Mouse (Mus musculus): Measurements from ENCODE around the gene Kmt2e. TPM values are rescaled to one million over a fixed set of nuclear protein-coding genes. Genes with fewer than 3 reads are reported as not detected.
"Not testable (repeated sequence)": the region's sequence is repeated elsewhere in the genome, so short reads cannot be mapped to it uniquely, and the experiment has no call there.

The Kmt2e gene
- polyA plus RNA-seq, 2 experiments: 8.0 to 24.7 TPM

DNA sequence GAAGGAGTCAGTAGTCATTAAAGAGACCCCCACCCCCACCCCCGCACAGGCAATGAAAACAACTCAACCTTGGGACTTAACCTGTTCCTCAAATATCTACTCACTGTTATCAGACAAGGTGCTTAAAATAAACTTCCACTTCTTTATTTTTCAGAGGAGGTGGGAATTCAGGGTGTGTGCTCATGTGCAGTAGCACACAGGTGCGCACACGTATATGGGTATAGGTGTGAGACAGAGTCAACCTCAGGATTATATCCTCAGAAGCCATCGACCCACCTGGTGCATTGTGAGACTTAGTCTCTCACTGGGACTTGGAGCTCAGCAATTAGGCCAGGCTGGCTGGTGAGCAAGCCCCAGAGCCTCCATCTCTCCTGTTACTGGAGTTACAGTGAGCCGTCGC is 96.9 kb downstream of the Kmt2e start:
- 86% methylated on average over 6 of the region's 6 CpGs for WGBS (ENCODE audit: insufficient replicate concordance)
- Histone ChIP-seq H3K4me2 (ENCODE audit: low read depth) (no peak overlapping the region), H3K27ac (no peak overlapping the region), H3K9me3 (ENCODE audit: control insufficient read depth, low read length) (no peaks in the 10 kb centered on the region), H3K4me3 (ENCODE audit: insufficient read depth in 1 of 2, low read depth in 2 of 2, low read length in 2 of 2) (no peak overlapping the region), H3K36me3 (replicated peaks; ENCODE audit: control insufficient read depth, insufficient read depth, low read depth) (no peaks in the 10 kb centered on the region), H3K9ac (replicated peaks) (no peak overlapping the region), H3K27me3 (ENCODE audit: control insufficient read depth, insufficient read depth, low read length) (no peaks in the 10 kb centered on the region), H3K4me1 (replicated peaks; ENCODE audit: control insufficient read depth in 2 of 2, insufficient read depth in 2 of 2, low read length in 1 of 2) (no peaks in the 10 kb centered on the region)
- DNase-seq (ENCODE audit: low read depth in 3 of 3, low spot score in 3 of 3) (no peak), ATAC-seq (ENCODE audit: insufficient read depth) (no peak)
- TF ChIP-seq EP300 (IDR thresholded peaks at IDR 0.05; ENCODE audit: low read depth) (no peak), CTCF (IDR thresholded peaks at IDR 0.05; ENCODE audit: low read depth) (no peak)

DNA sequence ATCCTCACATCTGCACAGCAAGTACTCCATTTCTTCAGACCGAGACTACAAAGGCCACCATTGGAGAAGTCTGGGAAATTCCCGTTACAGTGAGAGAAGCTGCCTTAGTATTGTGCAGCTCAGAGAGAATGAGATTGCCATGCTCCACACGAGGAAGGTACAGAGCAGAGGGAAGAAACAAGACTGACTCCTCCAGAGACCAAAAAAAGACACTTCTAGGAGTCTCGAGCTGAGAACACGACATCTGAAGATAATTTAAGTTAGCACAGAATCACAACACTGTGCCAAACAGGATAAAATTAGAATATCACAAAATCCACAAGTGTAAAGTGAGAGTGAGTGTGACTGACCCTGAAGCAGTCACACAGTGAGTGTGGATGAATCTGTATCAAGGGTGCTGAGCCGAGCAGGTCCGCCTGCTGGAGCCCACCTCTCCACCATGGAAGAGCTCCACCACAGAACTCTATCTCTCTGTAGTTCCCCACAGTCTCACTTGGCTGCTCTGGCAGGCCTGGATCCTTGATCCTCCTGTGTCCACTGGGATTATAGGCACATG is 97.4 kb downstream of the Kmt2e start:
- H3K27me3 ChIP-seq (ENCODE audit: control insufficient read depth, insufficient read depth, low read length): no peaks in the 10 kb centered on the region

DNA sequence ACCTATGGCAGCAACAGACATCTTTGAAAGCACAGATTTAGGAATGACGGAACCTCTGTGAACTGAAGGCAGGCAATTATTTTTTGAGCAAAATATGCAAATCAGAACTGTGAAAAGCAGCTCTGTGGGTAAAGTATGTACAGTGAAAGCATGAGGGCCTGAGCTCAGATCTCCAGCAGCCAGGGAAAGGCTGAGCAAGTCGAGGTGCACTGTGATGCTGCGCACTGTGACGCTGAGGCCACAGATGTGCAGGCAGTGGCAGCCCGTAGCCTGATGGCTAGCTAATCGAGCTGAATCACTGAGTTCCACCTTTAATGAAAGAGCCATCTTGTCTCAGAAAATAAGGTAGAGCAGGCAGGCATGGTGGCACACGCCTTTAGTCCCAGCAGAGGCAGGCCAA is 101.5 kb downstream of the Kmt2e start:
- H3K9me3 ChIP-seq (ENCODE audit: control insufficient read depth, low read length): no peaks in the 10 kb centered on the region
- no peak overlapping the region for H3K9ac ChIP-seq (replicated peaks)
- DNase-seq (ENCODE audit: low read depth in 3 of 3, low spot score in 3 of 3) (no peak), ATAC-seq (ENCODE audit: insufficient read depth) (no peak)
- no peak overlapping the region for H3K4me2 ChIP-seq (ENCODE audit: low read depth)
- H3K4me1 ChIP-seq (replicated peaks; ENCODE audit: control insufficient read depth in 2 of 2, insufficient read depth in 2 of 2, low read length in 1 of 2): no peaks in the 10 kb centered on the region
- H3K4me3 ChIP-seq (ENCODE audit: insufficient read depth in 1 of 2, low read depth in 2 of 2, low read length in 2 of 2): no peak overlapping the region
- H3K27ac ChIP-seq: no peak overlapping the region
- no peaks in the 10 kb centered on the region for H3K36me3 ChIP-seq (replicated peaks; ENCODE audit: control insufficient read depth, insufficient read depth, low read depth)
- WGBS (ENCODE audit: insufficient replicate concordance): 74% methylated on average over 7 of the region's 7 CpGs
- TF ChIP-seq EP300 (IDR thresholded peaks at IDR 0.05; ENCODE audit: low read depth) (no peak), CTCF (IDR thresholded peaks at IDR 0.05; ENCODE audit: low read depth) (no peak)
- H3K27me3 ChIP-seq (ENCODE audit: control insufficient read depth, insufficient read depth, low read length): no peaks in the 10 kb centered on the region

More for the DNA sequence above, 97.4 kb downstream of the Kmt2e start:
- H3K4me3 ChIP-seq (ENCODE audit: insufficient read depth in 1 of 2, low read depth in 2 of 2, low read length in 2 of 2): no peak overlapping the region
- no peaks in the 10 kb centered on the region for H3K9me3 ChIP-seq (ENCODE audit: control insufficient read depth, low read length)
- no peaks in the 10 kb centered on the region for H3K36me3 ChIP-seq (replicated peaks; ENCODE audit: control insufficient read depth, insufficient read depth, low read depth)
- WGBS (ENCODE audit: insufficient replicate concordance): 74% methylated on average over 7 of the region's 7 CpGs
- no peak for ATAC-seq (ENCODE audit: insufficient read depth)
- TF ChIP-seq CTCF (IDR thresholded peaks at IDR 0.05; ENCODE audit: low read depth): no peak
- TF ChIP-seq EP300 (IDR thresholded peaks at IDR 0.05; ENCODE audit: low read depth): no peak
- DNase-seq (ENCODE audit: low read depth in 3 of 3, low spot score in 3 of 3): no peak
- no peaks in the 10 kb centered on the region for H3K4me1 ChIP-seq (replicated peaks; ENCODE audit: control insufficient read depth in 2 of 2, insufficient read depth in 2 of 2, low read length in 1 of 2)
- H3K4me2 ChIP-seq (ENCODE audit: low read depth): no peak overlapping the region
- no peak overlapping the region for H3K9ac ChIP-seq (replicated peaks)
- H3K27ac ChIP-seq: no peak overlapping the region

DNA sequence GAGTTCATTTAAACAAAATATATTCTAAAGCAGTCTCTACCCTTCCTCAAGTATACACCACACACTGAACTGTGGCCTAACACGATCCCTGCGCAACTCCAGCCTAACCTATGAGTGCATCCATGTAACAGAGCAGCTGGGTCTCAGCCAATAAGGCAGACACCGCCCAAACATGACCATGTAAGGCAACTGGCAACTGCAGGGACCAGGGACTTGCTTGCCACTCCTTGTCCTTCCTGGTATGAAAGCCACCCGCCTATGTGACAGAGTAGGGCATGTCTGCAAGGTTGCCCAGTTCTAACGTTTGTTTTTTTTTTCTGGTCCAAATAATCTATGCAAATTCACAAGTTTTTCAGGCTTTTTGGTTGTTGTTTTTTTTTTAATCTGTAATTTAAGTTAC is 117.4 kb downstream of the Kmt2e start:
- WGBS (ENCODE audit: insufficient replicate concordance): 61% methylated on average over 5 of the region's 5 CpGs

DNA sequence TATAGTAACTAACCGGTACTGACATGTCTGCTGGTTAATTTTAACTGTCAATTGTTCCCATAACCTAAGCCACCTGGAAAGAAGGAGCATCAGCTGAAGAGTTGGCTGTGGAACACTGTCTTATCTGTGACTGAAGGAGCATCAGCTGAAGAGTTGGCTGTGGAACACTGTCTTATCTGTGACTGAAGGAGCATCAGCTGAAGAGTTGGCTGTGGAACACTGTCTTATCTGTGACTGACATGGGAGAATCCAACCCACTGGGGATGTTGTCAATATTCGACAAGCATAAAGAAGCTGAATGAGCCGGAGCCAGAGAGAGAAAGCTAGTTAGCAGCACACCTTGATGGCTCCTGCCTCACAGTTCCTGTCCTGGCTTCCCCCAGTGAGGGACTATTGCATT is 119.1 kb downstream of the Kmt2e start:
- H3K27me3 ChIP-seq (ENCODE audit: control insufficient read depth, insufficient read depth, low read length); H3K9me3 ChIP-seq (ENCODE audit: control insufficient read depth, low read length); H3K36me3 ChIP-seq (replicated peaks; ENCODE audit: control insufficient read depth, insufficient read depth, low read depth); H3K9ac ChIP-seq (replicated peaks); H3K4me3 ChIP-seq (ENCODE audit: insufficient read depth in 1 of 2, low read depth in 2 of 2, low read length in 2 of 2): not testable (repeated sequence)
- peak; percentile 83 for ATAC-seq (ENCODE audit: insufficient read depth)
- peak overlapping the region; percentile 36 for H3K4me2 ChIP-seq (ENCODE audit: low read depth)
- H3K27ac ChIP-seq: peak overlapping the region; percentile 35; the same call in 1 of the 2 replicates
- peaks cover 3 to 12% of the 10 kb centered on the region in 2 experiments; a peak in 3 of 4 replicates for H3K4me1 ChIP-seq (replicated peaks; ENCODE audit: control insufficient read depth in 2 of 2, insufficient read depth in 2 of 2, low read length in 1 of 2)
- TF ChIP-seq EP300 (IDR thresholded peaks at IDR 0.05; ENCODE audit: low read depth): peak; percentile 56
- 34% methylated on average over 3 of the region's 3 CpGs for WGBS (ENCODE audit: insufficient replicate concordance)
- peak in 1 of 3 experiments; percentile 31 for DNase-seq (ENCODE audit: low read depth in 3 of 3, low spot score in 3 of 3)

More for the DNA sequence above, 117.4 kb downstream of the Kmt2e start:
- DNase-seq (ENCODE audit: low read depth in 3 of 3, low spot score in 3 of 3) (no peak), ATAC-seq (ENCODE audit: insufficient read depth) (no peak)
- TF ChIP-seq CTCF (IDR thresholded peaks at IDR 0.05; ENCODE audit: low read depth): no peak
- TF ChIP-seq EP300 (IDR thresholded peaks at IDR 0.05; ENCODE audit: low read depth): no peak
- no peak overlapping the region for H3K4me2 ChIP-seq (ENCODE audit: low read depth)
- H3K9ac ChIP-seq (replicated peaks): no peak overlapping the region
- no peaks in the 10 kb centered on the region for H3K9me3 ChIP-seq (ENCODE audit: control insufficient read depth, low read length)
- peaks cover 3 to 12% of the 10 kb centered on the region in 2 experiments; a peak in 3 of 4 replicates for H3K4me1 ChIP-seq (replicated peaks; ENCODE audit: control insufficient read depth in 2 of 2, insufficient read depth in 2 of 2, low read length in 1 of 2)
- no peaks in the 10 kb centered on the region for H3K27me3 ChIP-seq (ENCODE audit: control insufficient read depth, insufficient read depth, low read length)
- no peak overlapping the region for H3K4me3 ChIP-seq (ENCODE audit: insufficient read depth in 1 of 2, low read depth in 2 of 2, low read length in 2 of 2)
- H3K27ac ChIP-seq: no peak overlapping the region
- no peaks in the 10 kb centered on the region for H3K36me3 ChIP-seq (replicated peaks; ENCODE audit: control insufficient read depth, insufficient read depth, low read depth)
